Mouse (Mus musculus): ENCODE measurements around the gene Krtap5-4. TPM values are rescaled to one million over a fixed set of nuclear protein-coding genes. Genes with fewer than 3 reads are reported as not detected.

Gene Krtap5-4
- total RNA-seq, 2 experiments from 2014 or later = not detected

- intact Hi-C loops (cut with DNase I) = no loop called here
- DNase-seq (ENCODE audit: extremely low spot score in 1 of 2, low spot score in 2 of 2) = no peak
These were observed 48.2 kb downstream of the Krtap5-4 start for GRCm38 (mm10) chr7:142351569-142351968.

GRCm38 (mm10) chr7:142353854-142354253 lies 50.5 kb downstream of the Krtap5-4 start:
- intact Hi-C loops (cut with DNase I) = no loop called here
- DNase-seq (ENCODE audit: extremely low spot score in 1 of 2, low spot score in 2 of 2) = no peak

Other genes with a start within 250 kb of the Krtap5-4 start
- gene Mob2, start 242.5 kb upstream of the Krtap5-4 start, total RNA-seq (2021) = 10 to 100 TPM; 23.6 to 26.7 TPM
- 100 to 1,000 TPM; 157 to 164 TPM for gene Dusp8, start 207.7 kb upstream of the Krtap5-4 start, total RNA-seq (2021)
- not detected for gene Gm45618, start 182.8 kb upstream of the Krtap5-4 start, total RNA-seq (2021)
- gene Gm39115, start 167.5 kb upstream of the Krtap5-4 start, total RNA-seq (2021) = not detected
- gene Gm45337, start 158.9 kb upstream of the Krtap5-4 start, total RNA-seq (2021) = not detected
- gene Gm29735, start 146.4 kb upstream of the Krtap5-4 start, total RNA-seq (2021) = not detected
- gene Gm4553, start 137.8 kb upstream of the Krtap5-4 start, total RNA-seq (2021) = not detected
- gene Krtap5-2, start 127.5 kb upstream of the Krtap5-4 start, total RNA-seq (2021) = not detected
- gene Gm10153, start 113.2 kb upstream of the Krtap5-4 start, total RNA-seq (2021) = not detected
- not detected for gene Krtap5-3, start 102.2 kb upstream of the Krtap5-4 start, total RNA-seq (2021)
- gene Gm7579, start 91.7 kb upstream of the Krtap5-4 start, total RNA-seq (2021) = not detected
- gene Krtap5-5, start 73.6 kb upstream of the Krtap5-4 start, total RNA-seq (2021) = not detected
- not detected for gene Gm40460, start 62.5 kb upstream of the Krtap5-4 start, total RNA-seq (2021)
- gene Gm2431, start 45.2 kb upstream of the Krtap5-4 start, total RNA-seq (2021) = not detected
- not detected for gene Gm4559, start 29.2 kb upstream of the Krtap5-4 start, total RNA-seq (2021)
- not detected for gene Krtap5-1, start 6.4 kb upstream of the Krtap5-4 start, total RNA-seq (2021)
- 10 to 100 TPM; 15.3 to 15.8 TPM for gene Ifitm10, start 70.2 kb downstream of the Krtap5-4 start, total RNA-seq (2021)
- gene Gm49369, start 79.1 kb downstream of the Krtap5-4 start, total RNA-seq (2021) = 1 to 10 TPM in 1 of 2 experiments, not detected in 1; 1.9 TPM
- gene Ctsd, start 84.5 kb downstream of the Krtap5-4 start, total RNA-seq (2021) = 100 to 1,000 TPM; 244 to 255 TPM
- not detected for gene Syt8, start 131.3 kb downstream of the Krtap5-4 start, total RNA-seq (2021)
- gene Tnni2, start 138.3 kb downstream of the Krtap5-4 start, total RNA-seq (2021) = under 1 TPM in 1 of 2 experiments, not detected in 1; 0.83 TPM
- gene Lsp1, start 157.3 kb downstream of the Krtap5-4 start, total RNA-seq (2021) = 1 to 10 TPM; 5.2 to 8.1 TPM
- gene Tnnt3, start 195.3 kb downstream of the Krtap5-4 start, total RNA-seq (2021) = not detected
- gene Mrpl23, start 229.1 kb downstream of the Krtap5-4 start, total RNA-seq (2021) = 1 to 10 TPM; 4.8 to 7.2 TPM